Mouse (Mus musculus) G1E (cell line): Measurements from ENCODE around the gene Rorb. TPM values are rescaled to one million over a fixed set of nuclear protein-coding genes. Genes with fewer than 3 reads are reported as not detected.

Experiments used
- ATAC-seq: 2 replicates; pipeline ENCODE4 v1.8.0; 2016; ENCODE audit warnings: mild to moderate bottlenecking; ENCODE audit not compliant: insufficient number of reproducible peaks, poor library complexity, low FRiP score, severe bottlenecking; ENCODE audit errors: extremely low read depth
- DNase-seq: peaks from one replicate; pipeline ENCODE4 v3.0.0; 2012; ENCODE audit warnings: low spot score
- H3K27me3 ChIP-seq: 2 replicates; pipeline ENCODE4 v1.6.1; 2012; ENCODE audit warnings: mild to moderate bottlenecking, low read length, inconsistent platforms; ENCODE audit not compliant: insufficient read depth
- H3K36me3 ChIP-seq: replicated peaks from 2 replicates; pipeline ENCODE3; 2012; ENCODE audit warnings: mild to moderate bottlenecking, inconsistent platforms
- H3K4me1 ChIP-seq: 2 replicates; pipeline ENCODE4 v1.6.1; 2012; ENCODE audit warnings: low read depth, low read length, inconsistent platforms, mixed read lengths; ENCODE audit not compliant: insufficient read depth
- H3K4me3 ChIP-seq: 2 replicates; pipeline ENCODE4 v1.5.1; 2012; ENCODE audit warnings: low read depth, mild to moderate bottlenecking, inconsistent platforms, low read length, moderate library complexity, mixed read lengths
- H3K9me3 ChIP-seq: replicated peaks from 2 replicates; pipeline ENCODE4 v1.6.1; 2012; ENCODE audit warnings: inconsistent platforms
- CTCF ChIP-seq: IDR thresholded peaks from 2 replicates; pipeline ENCODE4 v1.5.1; 2012; ENCODE audit warnings: low read depth, low read length, inconsistent platforms, mixed read lengths
- GATA1 ChIP-seq: IDR thresholded peaks from 2 replicates; pipeline ENCODE4 v1.6.1; 2012; ENCODE audit warnings: borderline replicate concordance, low read length, inconsistent platforms, mixed read lengths
- GATA2 ChIP-seq: IDR thresholded peaks from 2 replicates; pipeline ENCODE4 v1.6.1; 2012; ENCODE audit warnings: low read depth, low read length, inconsistent platforms, borderline replicate concordance
- POLR2AphosphoS5 ChIP-seq: IDR thresholded peaks from 2 replicates; pipeline ENCODE4 v1.6.1; 2012; ENCODE audit warnings: low read depth, low read length, inconsistent platforms; ENCODE audit not compliant: insufficient replicate concordance
- TAL1 ChIP-seq: conservative IDR thresholded peaks from 2 replicates; pipeline ENCODE4 v1.6.1; 2012; ENCODE audit warnings: low read depth, low read length, inconsistent platforms, mixed read lengths
- polyA plus RNA-seq: library from polyadenylated mRNA; stranded (reverse); fragments of >175 nt; gene quantifications from 2 replicates; pipeline ENCODE4 v1.2.3, GENCODE M21; 2012
- total RNA-seq, 2 experiments: library from RNA; stranded (forward) in 1 of 2; stranded (reverse) in 1 of 2; fragments of 200-1000 nt in 1 of 2; fragments of >200 nt in 1 of 2; fragmentation: Nextera tagmentation in 1 of 2; gene quantifications; 2 replicates each; pipeline ENCODE4 v1.2.3; 2014 to 2017

Rorb gene
- total and polyA plus RNA-seq, 3 experiments = 0.22 to 4.5 TPM; not detected in 1

DNA sequence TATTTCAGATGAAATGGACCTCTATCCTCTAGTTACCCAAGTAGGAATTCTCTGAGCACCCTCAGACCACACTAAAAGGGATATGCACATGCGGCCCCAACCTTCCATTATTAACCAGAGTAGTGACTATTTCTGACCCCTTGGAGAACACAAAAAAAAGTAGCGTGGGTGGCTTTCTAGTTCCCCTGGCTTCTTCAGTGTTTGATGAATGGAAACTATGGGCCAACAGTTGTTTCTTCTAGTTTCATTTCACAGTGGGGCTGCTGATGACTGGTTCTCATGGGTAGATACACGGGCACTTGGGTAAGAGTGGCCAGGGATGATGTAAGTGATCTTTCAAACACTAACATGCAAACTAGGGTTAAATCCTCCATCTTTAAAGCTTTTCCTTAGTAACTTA, 165.7 kb downstream of the Rorb start:
- H3K4me1 ChIP-seq = no peaks in the 10 kb centered on the region
- ATAC-seq (no peak), DNase-seq (no peak)
- no peaks in the 10 kb centered on the region for H3K9me3 ChIP-seq
- no peak overlapping the region for H3K4me3 ChIP-seq
- H3K27me3 ChIP-seq = no peaks in the 10 kb centered on the region
- no peaks in the 10 kb centered on the region for H3K36me3 ChIP-seq
- no peak for TF ChIP-seq GATA2
- no peak for TF ChIP-seq POLR2AphosphoS5
- no peak for TF ChIP-seq TAL1
- TF ChIP-seq GATA1 = no peak
- no peak for TF ChIP-seq CTCF

DNA sequence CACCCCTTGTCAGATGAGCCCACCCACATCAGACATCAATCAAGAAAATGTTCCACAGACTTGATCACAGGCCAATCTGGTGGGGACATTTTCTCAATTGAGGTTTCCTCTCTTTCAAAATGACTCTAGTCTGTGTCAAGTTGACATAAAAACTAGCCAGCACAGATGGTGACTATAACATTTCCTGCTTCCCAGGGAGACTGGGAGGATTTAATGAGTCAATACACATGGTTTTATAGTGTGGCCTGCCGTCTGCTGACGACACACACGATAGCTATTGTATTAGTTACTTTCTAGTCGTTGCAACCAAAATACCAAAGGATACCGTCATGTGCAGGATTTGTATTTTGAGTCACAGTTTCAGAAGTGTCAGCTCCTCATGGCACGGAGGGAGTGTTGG, 169.6 kb downstream of the Rorb start:
- no peaks in the 10 kb centered on the region for H3K27me3 ChIP-seq
- no peak for TF ChIP-seq POLR2AphosphoS5
- TF ChIP-seq GATA2 = no peak
- TF ChIP-seq GATA1 = no peak
- no peak for TF ChIP-seq CTCF
- TF ChIP-seq TAL1 = no peak
- DNase-seq (no peak), ATAC-seq (no peak)
- H3K4me3 ChIP-seq = no peak overlapping the region
- no peaks in the 10 kb centered on the region for H3K36me3 ChIP-seq
- no peaks in the 10 kb centered on the region for H3K9me3 ChIP-seq
- H3K4me1 ChIP-seq = no peaks in the 10 kb centered on the region

DNA sequence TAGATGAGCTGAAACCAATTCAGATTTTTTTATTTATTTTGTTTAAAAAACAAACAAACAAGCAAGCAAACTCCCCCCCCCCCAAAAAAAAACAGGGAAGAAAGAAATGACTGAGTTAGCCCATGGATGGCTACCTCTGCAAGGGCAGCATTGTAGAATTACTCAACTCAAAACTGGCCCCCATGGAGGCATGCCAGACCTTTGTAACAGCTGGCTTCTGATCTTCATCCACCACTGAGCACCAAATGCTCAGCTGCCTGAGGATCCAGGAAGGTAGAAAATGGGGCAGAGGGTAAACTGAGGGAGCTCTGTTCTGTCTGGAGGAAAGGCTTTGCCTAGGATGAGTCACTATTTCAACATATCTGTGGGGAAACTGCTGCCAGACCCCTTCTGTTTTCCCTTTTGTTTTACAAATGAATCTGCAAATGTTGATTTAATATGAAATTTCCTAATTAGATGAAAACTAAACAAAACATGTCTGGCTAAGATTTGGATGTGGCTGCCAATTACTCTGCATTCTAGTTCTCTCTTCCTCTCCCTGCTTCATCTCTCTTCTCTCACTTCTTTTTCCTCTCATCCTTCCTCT, 199.1 kb downstream of the Rorb start:
- DNase-seq = no peak
- H3K27me3 ChIP-seq = no peaks in the 10 kb centered on the region

DNA sequence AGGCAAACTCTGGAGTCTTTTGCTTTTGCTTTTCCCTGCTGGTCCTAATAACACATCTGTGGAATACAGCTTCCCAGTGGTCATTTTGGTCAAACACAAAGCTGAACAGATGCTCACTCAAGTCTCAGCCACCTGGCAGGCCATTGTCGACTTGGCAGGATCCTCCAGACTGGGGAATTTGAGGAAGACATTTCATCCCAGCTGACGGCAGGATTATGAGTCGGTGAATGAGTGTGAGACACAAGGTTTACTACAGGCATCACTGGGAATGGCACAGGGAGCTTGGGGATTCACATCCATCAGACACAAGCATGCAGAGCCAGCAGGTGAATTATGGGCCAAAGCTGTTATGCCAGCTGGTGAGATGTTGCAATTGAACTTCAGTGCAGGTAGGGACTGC, 201.4 kb downstream of the Rorb start:
- Histone ChIP-seq H3K4me1 (no peaks in the 10 kb centered on the region), H3K27me3 (no peaks in the 10 kb centered on the region), H3K9me3 (no peaks in the 10 kb centered on the region), H3K36me3 (no peaks in the 10 kb centered on the region), H3K4me3 (no peak overlapping the region)
- no peak for ATAC-seq
- DNase-seq = no peak
- no peak for TF ChIP-seq GATA2
- TF ChIP-seq POLR2AphosphoS5 = no peak
- no peak for TF ChIP-seq CTCF
- no peak for TF ChIP-seq GATA1
- no peak for TF ChIP-seq TAL1

More for the DNA sequence above, 199.1 kb downstream of the Rorb start:
- no peak for ATAC-seq
- no peaks in the 10 kb centered on the region for H3K9me3 ChIP-seq
- no peaks in the 10 kb centered on the region for H3K36me3 ChIP-seq
- no peak for TF ChIP-seq CTCF
- TF ChIP-seq TAL1 = no peak
- no peak for TF ChIP-seq GATA1
- no peak for TF ChIP-seq GATA2
- no peak for TF ChIP-seq POLR2AphosphoS5
- no peak overlapping the region for H3K4me3 ChIP-seq
- H3K4me1 ChIP-seq = no peaks in the 10 kb centered on the region

DNA sequence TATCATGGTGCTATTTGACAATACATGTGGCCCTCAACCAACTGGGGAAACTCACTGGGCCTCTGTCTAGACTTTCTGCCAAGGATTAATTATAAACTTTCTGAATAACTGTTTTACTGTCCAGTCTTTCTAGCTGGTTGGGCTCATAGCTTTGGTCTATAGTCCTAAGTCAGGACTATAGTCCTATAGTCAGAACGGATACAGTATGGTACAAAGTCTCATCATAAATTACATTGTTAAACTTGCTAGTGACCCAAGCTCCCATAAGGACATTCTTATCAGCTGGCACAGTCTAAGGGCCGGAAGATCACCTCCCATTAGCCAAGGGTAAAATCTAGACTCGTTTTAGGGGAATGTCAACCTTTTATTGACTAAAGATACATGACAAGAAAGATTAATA, 205.5 kb downstream of the Rorb start:
- TF ChIP-seq GATA1 (no peak), POLR2AphosphoS5 (no peak), CTCF (no peak), GATA2 (no peak), TAL1 (no peak)
- Histone ChIP-seq H3K9me3 (no peaks in the 10 kb centered on the region), H3K4me1 (no peaks in the 10 kb centered on the region), H3K27me3 (no peaks in the 10 kb centered on the region), H3K36me3 (no peaks in the 10 kb centered on the region), H3K4me3 (no peak overlapping the region)
- DNase-seq = no peak
- ATAC-seq = no peak

DNA sequence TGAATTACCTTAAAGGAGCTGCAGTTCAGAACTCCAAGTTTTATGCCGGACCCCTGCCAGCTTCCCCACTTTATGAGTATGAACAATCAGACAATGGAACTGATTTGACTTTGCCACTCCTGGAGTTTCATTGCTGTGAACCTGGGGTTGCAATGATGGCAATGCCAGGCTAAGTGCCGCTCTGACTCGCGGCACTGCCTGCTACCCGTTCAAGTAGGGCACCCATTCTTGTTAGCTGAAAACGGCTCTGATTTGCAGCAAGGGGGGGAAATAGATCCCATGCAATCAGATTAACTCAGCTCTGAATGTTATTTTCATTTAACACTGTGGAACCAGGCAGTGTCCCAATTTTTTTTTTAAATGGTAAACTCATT, 208.3 kb downstream of the Rorb start:
- no peak for ATAC-seq
- no peak for DNase-seq
- no peaks in the 10 kb centered on the region for H3K9me3 ChIP-seq
- no peaks in the 10 kb centered on the region for H3K36me3 ChIP-seq
- H3K4me3 ChIP-seq = no peak overlapping the region
- no peaks in the 10 kb centered on the region for H3K27me3 ChIP-seq
- TF ChIP-seq CTCF = no peak
- no peak for TF ChIP-seq GATA2
- no peak for TF ChIP-seq GATA1
- no peak for TF ChIP-seq TAL1
- no peak for TF ChIP-seq POLR2AphosphoS5
- H3K4me1 ChIP-seq = no peaks in the 10 kb centered on the region
